Mouse (Mus musculus) gastrocnemius, postnatal 14 days (tissue): Measurements from ENCODE around the gene Rbms2. TPM values are rescaled to one million over a fixed set of nuclear protein-coding genes. Genes with fewer than 3 reads are reported as not detected.
"Not testable (repeated sequence)": the region's sequence is repeated elsewhere in the genome, so short reads cannot be mapped to it uniquely, and the experiment has no call there.

Experiments
- DNase-seq: peaks from one replicate; pipeline ENCODE4 v3.0.0; 2021; ENCODE audit warnings: mixed read lengths
- intact Hi-C: fragments of 180-260 bp; cut with DNase I; formaldehyde crosslinking; loops from one replicate; pipeline ENCODE4 v1.15.1; 2025; ENCODE audit warnings: low total_unique reads
- total RNA-seq, 2 experiments: library from RNA; stranded (reverse); gene quantifications; 2 replicates each; pipeline ENCODE4 v1.2.3; 2021

Rbms2 gene
- total RNA-seq, 2 experiments from 2014 or later = 55.2 to 57.9 TPM

GRCm38 (mm10) chr10:128194551-128195461 lies 14.7 kb upstream of the Rbms2 start:
- intact Hi-C loops = no loop called here
- DNase-seq = no peak

GRCm38 (mm10) chr10:128194024-128194550 lies 14.0 kb upstream of the Rbms2 start, which contains the start of gene Gls2:
Gene Gls2 (plus strand): TSS chr10:128194457.
- peak; percentile 97 for DNase-seq
- intact Hi-C loops = no loop called here

- intact Hi-C loops = no loop called here
- DNase-seq = no peak
Measured at GRCm38 (mm10) chr10:128193113-128193512, 13.0 kb upstream of the Rbms2 start.

GRCm38 (mm10) chr10:128192030-128192766 lies 12.1 kb upstream of the Rbms2 start:
- DNase-seq, intact Hi-C loops: not testable (repeated sequence)

- DNase-seq = no peak
- intact Hi-C loops = no loop called here
Measured at GRCm38 (mm10) chr10:128191472-128191871, 11.4 kb upstream of the Rbms2 start.

- peak; percentile 64 for DNase-seq
- intact Hi-C loops = loop anchor here (5.0 kb wide), 2 partner anchors 46 to 96 kb away; partner anchors contain the start of gene Baz2a
Measured at GRCm38 (mm10) chr10:128188242-128188877, 8.3 kb upstream of the Rbms2 start.

- intact Hi-C loops = loop anchor here (5.0 kb wide), 2 partner anchors 45 to 95 kb away; partner anchors contain the start of gene Baz2a
- no peak for DNase-seq
Measured at GRCm38 (mm10) chr10:128187181-128187605, 7.1 kb upstream of the Rbms2 start.

GRCm38 (mm10) chr10:128185959-128186358 lies 5.9 kb upstream of the Rbms2 start:
- intact Hi-C loops = loop anchor here (5.0 kb wide), 2 partner anchors 44 to 94 kb away; partner anchors contain the start of gene Baz2a
- peak; percentile 75 for DNase-seq

GRCm38 (mm10) chr10:128185277-128185940 lies 5.3 kb upstream of the Rbms2 start:
- intact Hi-C loops = loop anchor here (5.0 kb wide), 2 partner anchors 43 to 93 kb away; partner anchors contain the start of gene Baz2a
- DNase-seq = peak; percentile 17

- DNase-seq = no peak
- intact Hi-C loops = no loop called here
Measured at GRCm38 (mm10) chr10:128184296-128184695, 4.2 kb upstream of the Rbms2 start.

GRCm38 (mm10) chr10:128177316-128177715 lies 2.8 kb downstream of the Rbms2 start:
- DNase-seq = no peak
- intact Hi-C loops = no loop called here

GRCm38 (mm10) chr10:128175996-128176755 lies 3.9 kb downstream of the Rbms2 start:
- peak; percentile 64 for DNase-seq
- intact Hi-C loops = no loop called here

- intact Hi-C loops = no loop called here
- no peak for DNase-seq
Measured at GRCm38 (mm10) chr10:128175302-128175701, 4.8 kb downstream of the Rbms2 start.

- DNase-seq, intact Hi-C loops: not testable (repeated sequence)
Measured at GRCm38 (mm10) chr10:128171348-128171747, 8.7 kb downstream of the Rbms2 start.

GRCm38 (mm10) chr10:128167091-128167490 lies 13.0 kb downstream of the Rbms2 start:
- no peak for DNase-seq
- intact Hi-C loops = no loop called here

GRCm38 (mm10) chr10:128165726-128166125 lies 14.4 kb downstream of the Rbms2 start:
- intact Hi-C loops, DNase-seq: not testable (repeated sequence)

GRCm38 (mm10) chr10:128153978-128154377 lies 26.1 kb downstream of the Rbms2 start:
- intact Hi-C loops = no loop called here
- DNase-seq = no peak

GRCm38 (mm10) chr10:128150941-128151340 lies 29.2 kb downstream of the Rbms2 start:
- intact Hi-C loops = no loop called here
- peak; percentile 63 for DNase-seq
